Mouse (Mus musculus): ENCODE results near the gene Aldh16a1. TPM values are rescaled to one million over a fixed set of nuclear protein-coding genes. Genes with fewer than 3 reads are reported as not detected.

The Aldh16a1 gene
- polyA plus RNA-seq, 1 experiment from 2014 or later, result 65.3 TPM

GRCm38 (mm10) chr7:45137171-45138006 is 17.0 kb downstream of the Aldh16a1 start:
- Histone ChIP-seq H3K4me1 (peaks cover 24% of the 10 kb centered on the region), H3K4me3 (0 out of 2 replicates have a peak overlapping the region, but pooled peaks have one; percentile 6), H3K36me3 (replicated peaks) (peaks cover 12% of the 10 kb centered on the region), H3K27me3 (replicated peaks; ENCODE audit: low read depth, poor library complexity, severe bottlenecking) (peaks cover 33% of the 10 kb centered on the region), H3K27ac (replicated peaks) (0 out of 2 replicates have a peak overlapping the region, but pooled peaks have one; percentile 14), H3K9me3 (no peaks in the 10 kb centered on the region)
- WGBS, result 84% methylated on average over 12 of the region's 12 CpGs
- no peak for DNase-seq (ENCODE audit: low spot score)

DNA sequence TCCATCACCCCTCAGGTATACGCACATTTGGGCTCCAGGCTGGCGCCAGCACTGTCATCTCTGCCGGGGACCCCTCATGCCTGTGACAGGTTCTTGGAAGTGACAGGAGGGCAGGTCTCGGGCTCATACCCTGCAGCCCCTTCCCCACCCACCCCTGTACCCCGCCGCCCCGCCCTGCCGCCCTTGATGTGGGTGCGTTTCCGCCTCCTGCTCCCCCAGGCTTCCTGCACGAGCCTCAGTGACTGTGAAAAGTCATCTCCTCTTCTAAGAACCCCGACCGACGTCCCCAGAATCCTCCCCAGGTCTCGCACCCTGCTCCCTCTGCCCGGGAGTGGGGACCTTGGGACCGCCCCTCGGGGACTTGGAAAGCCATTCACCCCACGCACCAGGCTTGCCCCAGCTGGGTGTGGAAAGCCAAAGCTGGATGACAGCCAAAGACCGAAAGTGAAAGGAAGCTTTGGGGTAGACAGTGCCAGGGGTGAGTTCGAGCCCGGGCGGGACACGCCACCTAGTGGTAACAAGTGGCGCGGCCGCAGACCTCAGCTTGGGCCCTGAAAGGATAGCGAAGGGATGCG is 18.3 kb downstream of the Aldh16a1 start, which contains the start of the genes Gm45713 and Flt3l:
Gm45713 (minus strand) TSS at position 239 of the 575 bp plus-strand sequence.
Flt3l (minus strand) TSS at position 440 of the 575 bp plus-strand sequence.
- H3K4me3 ChIP-seq, result peak within 1 kb of the TSS; percentile 63
- peaks cover 37% of the 10 kb centered on the region for H3K27me3 ChIP-seq (replicated peaks; ENCODE audit: low read depth, poor library complexity, severe bottlenecking)
- H3K9me3 ChIP-seq, result no peaks in the 10 kb centered on the region
- H3K27ac ChIP-seq (replicated peaks), result peak within 1 kb of the TSS; percentile 63
- peak; percentile 86 for DNase-seq (ENCODE audit: low spot score)
- 5% methylated on average over 29 of the region's 29 CpGs for WGBS
- no peaks in the 10 kb centered on the region; the same call in 1 of the 2 replicates for H3K36me3 ChIP-seq (replicated peaks)
- peaks cover 27% of the 10 kb centered on the region for H3K4me1 ChIP-seq

- peaks cover 27% of the 10 kb centered on the region for H3K4me1 ChIP-seq
- DNase-seq (ENCODE audit: low spot score), result no peak
- H3K27me3 ChIP-seq (replicated peaks; ENCODE audit: low read depth, poor library complexity, severe bottlenecking), result peaks cover 37% of the 10 kb centered on the region
- H3K36me3 ChIP-seq (replicated peaks), result no peaks in the 10 kb centered on the region; the same call in 1 of the 2 replicates
- H3K9me3 ChIP-seq, result no peaks in the 10 kb centered on the region
- peak overlapping the region; percentile 63 for H3K4me3 ChIP-seq
- 78% methylated on average over 3 of the region's 3 CpGs for WGBS
- 0 out of 2 replicates have a peak overlapping the region, but pooled peaks have one; percentile 63 for H3K27ac ChIP-seq (replicated peaks)
These were observed 19.0 kb downstream of the Aldh16a1 start for GRCm38 (mm10) chr7:45135370-45135769.

- Histone ChIP-seq H3K4me1 (peaks cover 31% of the 10 kb centered on the region), H3K27me3 (replicated peaks; ENCODE audit: low read depth, poor library complexity, severe bottlenecking) (peaks cover 37% of the 10 kb centered on the region), H3K27ac (replicated peaks) (no peak overlapping the region), H3K9me3 (no peaks in the 10 kb centered on the region), H3K36me3 (replicated peaks) (no peaks in the 10 kb centered on the region), H3K4me3 (peak overlapping the region; percentile 63; the same call in 1 of the 2 replicates)
- DNase-seq (ENCODE audit: low spot score), result peak; percentile 48
- WGBS, result 5% methylated on average over 12 of the region's 12 CpGs
These were observed 19.8 kb downstream of the Aldh16a1 start for GRCm38 (mm10) chr7:45134544-45135026.

- WGBS, result 75% methylated on average over 8 of the region's 8 CpGs
- no peak for DNase-seq (ENCODE audit: low spot score)
- H3K27me3 ChIP-seq (replicated peaks; ENCODE audit: low read depth, poor library complexity, severe bottlenecking), result peaks cover 37% of the 10 kb centered on the region
- peaks cover 35% of the 10 kb centered on the region for H3K4me1 ChIP-seq
- no peaks in the 10 kb centered on the region for H3K9me3 ChIP-seq
- H3K27ac ChIP-seq (replicated peaks), result no peak overlapping the region; the same call in 1 of the 2 replicates
- H3K36me3 ChIP-seq (replicated peaks), result no peaks in the 10 kb centered on the region
- no peak overlapping the region for H3K4me3 ChIP-seq
These were observed 20.8 kb downstream of the Aldh16a1 start for GRCm38 (mm10) chr7:45133446-45134159.

DNA sequence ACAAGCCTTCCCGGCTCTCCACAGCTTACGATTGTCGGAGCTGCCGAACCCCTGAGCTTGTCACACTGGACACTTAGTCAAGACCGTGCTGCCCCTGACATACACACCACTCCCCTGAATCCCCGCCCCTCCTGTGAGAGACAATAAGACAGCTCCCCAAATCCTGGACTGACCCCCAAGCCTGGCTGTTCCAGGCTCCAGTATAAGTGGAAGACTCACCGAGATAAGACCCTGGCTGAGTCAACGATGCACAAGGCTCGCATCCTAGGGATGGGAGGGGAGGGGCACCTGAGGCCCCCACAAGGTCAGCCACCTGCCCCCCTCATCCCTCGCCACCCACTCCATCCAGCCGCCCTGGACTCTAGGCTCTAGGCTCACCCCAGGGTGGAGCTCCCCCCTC is 22.5 kb downstream of the Aldh16a1 start:
- DNase-seq (ENCODE audit: low spot score), result no peak
- Histone ChIP-seq H3K4me3 (peak overlapping the region; percentile 28; the same call in 1 of the 2 replicates), H3K27ac (replicated peaks) (0 out of 2 replicates have a peak overlapping the region, but pooled peaks have one; percentile 37), H3K4me1 (peaks cover 42% of the 10 kb centered on the region), H3K36me3 (replicated peaks) (peaks cover 11% of the 10 kb centered on the region), H3K27me3 (replicated peaks; ENCODE audit: low read depth, poor library complexity, severe bottlenecking) (peaks cover 29% of the 10 kb centered on the region), H3K9me3 (no peaks in the 10 kb centered on the region)
- 82% methylated on average over 11 of the region's 11 CpGs for WGBS

DNA sequence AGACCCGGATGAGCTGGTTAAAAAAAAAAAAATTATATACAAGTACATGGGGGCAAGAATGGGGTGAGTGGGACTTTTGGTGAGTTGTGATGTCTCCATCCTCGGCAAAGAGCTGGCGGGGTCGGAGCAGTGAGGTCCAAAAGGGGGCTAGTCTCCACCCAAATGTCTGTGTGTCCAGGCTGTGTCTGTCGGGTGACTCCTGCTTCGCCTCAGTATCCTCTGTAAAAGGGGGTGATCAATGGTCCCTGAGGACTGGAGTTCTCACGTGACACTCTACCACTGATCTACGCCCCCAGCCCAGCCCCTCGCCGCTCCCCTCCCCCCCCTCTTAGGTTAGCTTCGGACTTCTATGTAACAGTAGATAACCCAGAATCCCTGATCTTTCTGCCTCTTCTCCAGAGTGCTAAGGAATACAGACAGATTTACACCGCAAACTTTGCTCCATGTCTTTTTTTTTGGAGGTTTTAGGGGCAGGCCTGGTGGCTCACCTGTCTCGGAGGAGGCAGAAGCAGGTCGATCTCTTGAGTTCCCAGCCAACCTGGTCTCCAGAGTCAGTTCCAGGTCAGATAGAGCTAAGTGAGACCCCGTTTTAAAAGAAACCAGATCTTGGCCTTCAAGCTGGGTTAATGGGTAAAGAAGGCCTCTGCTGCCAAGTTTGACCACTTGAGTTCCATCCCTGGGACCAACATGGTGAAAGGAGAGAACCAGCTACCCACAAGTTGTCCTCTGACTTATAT is 24.4 kb downstream of the Aldh16a1 start:
- H3K4me3 ChIP-seq, result peak overlapping the region; percentile 88
- peak overlapping the region; percentile 100 for H3K27ac ChIP-seq (replicated peaks)
- peaks cover 53% of the 10 kb centered on the region for H3K4me1 ChIP-seq
- H3K36me3 ChIP-seq (replicated peaks), result peaks cover 30% of the 10 kb centered on the region
- H3K27me3 ChIP-seq (replicated peaks; ENCODE audit: low read depth, poor library complexity, severe bottlenecking), result peaks cover 12% of the 10 kb centered on the region
- peak; percentile 36 for DNase-seq (ENCODE audit: low spot score)
- WGBS, result 56% methylated on average over 15 of the region's 15 CpGs
- H3K9me3 ChIP-seq, result no peaks in the 10 kb centered on the region

DNA sequence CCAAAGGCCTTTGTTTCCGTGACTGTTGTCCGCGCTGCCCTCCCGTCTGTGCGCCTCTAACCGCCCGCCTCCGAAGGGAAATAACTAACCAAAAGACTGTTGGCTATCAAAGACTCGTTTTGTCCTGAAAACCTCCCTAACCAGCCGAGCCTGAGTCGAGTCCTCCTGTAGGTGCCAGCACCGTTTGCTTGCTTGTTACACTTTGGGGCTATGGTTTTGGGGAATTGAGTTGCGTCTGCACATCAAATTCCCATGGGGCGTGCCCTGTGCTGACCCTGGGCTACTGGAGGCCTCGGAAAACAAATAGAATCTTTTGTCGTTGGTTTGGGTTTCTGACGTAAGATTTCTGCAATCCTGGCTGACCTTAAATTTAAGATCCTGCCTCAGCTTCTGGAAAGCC is 25.1 kb downstream of the Aldh16a1 start:
- H3K4me1 ChIP-seq, result peaks cover 53% of the 10 kb centered on the region
- H3K27ac ChIP-seq (replicated peaks), result peak overlapping the region; percentile 100

DNA sequence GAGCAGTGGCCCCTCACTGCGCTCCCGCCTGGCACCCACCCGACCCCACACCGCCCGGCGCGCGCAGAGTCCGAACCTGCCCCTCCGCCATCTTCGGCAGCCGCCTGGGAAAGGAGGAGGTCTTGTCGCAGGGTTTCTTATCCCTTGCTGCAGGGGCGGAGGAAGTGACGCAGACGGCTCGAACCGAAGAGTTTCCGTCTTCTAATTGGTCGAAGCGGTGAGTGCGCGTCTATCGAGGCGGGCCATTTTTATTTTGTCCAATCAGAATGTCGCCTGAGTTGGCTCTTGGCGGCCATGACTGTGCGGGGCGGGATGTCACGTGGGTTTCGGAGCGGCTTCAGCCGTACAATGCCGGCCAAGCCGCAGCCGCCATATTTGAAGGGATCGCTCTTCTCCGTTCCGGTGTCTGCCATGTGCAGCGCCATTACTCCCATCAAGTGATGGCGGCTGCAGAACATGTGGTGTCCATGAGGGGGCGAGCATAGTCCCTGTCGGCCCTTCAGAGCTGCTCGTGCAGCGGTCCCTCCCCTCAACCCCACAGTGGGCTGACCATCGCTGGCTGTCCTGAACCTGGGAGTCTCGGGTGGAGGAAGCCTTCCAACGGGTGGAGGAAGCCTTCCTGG is 25.6 kb downstream of the Aldh16a1 start, which contains the start of gene Rpl13a:
Rpl13a (minus strand) TSS at position 138 of the 623 bp plus-strand sequence.
- Histone ChIP-seq H3K4me1 (peaks cover 48% of the 10 kb centered on the region), H3K27me3 (replicated peaks; ENCODE audit: low read depth, poor library complexity, severe bottlenecking) (0 out of 2 replicates have a peak, but pooled peaks cover 4% of the 10 kb centered on the region), H3K9me3 (no peaks in the 10 kb centered on the region), H3K4me3 (peak within 1 kb of the TSS; percentile 88), H3K27ac (replicated peaks) (peak within 1 kb of the TSS; percentile 100), H3K36me3 (replicated peaks) (peaks cover 31% of the 10 kb centered on the region)
- under 1% methylated on average over 48 of the region's 48 CpGs for WGBS
- DNase-seq (ENCODE audit: low spot score), result peak; percentile 98

More for the DNA sequence above, 25.1 kb downstream of the Aldh16a1 start:
- DNase-seq (ENCODE audit: low spot score), result peak; percentile 80
- Histone ChIP-seq H3K4me3 (peak overlapping the region; percentile 88), H3K9me3 (no peaks in the 10 kb centered on the region), H3K27me3 (replicated peaks; ENCODE audit: low read depth, poor library complexity, severe bottlenecking) (peaks cover 5% of the 10 kb centered on the region; the same call in 1 of the 2 replicates), H3K36me3 (replicated peaks) (peaks cover 31% of the 10 kb centered on the region)
- WGBS, result under 1% methylated on average over 17 of the region's 17 CpGs

DNA sequence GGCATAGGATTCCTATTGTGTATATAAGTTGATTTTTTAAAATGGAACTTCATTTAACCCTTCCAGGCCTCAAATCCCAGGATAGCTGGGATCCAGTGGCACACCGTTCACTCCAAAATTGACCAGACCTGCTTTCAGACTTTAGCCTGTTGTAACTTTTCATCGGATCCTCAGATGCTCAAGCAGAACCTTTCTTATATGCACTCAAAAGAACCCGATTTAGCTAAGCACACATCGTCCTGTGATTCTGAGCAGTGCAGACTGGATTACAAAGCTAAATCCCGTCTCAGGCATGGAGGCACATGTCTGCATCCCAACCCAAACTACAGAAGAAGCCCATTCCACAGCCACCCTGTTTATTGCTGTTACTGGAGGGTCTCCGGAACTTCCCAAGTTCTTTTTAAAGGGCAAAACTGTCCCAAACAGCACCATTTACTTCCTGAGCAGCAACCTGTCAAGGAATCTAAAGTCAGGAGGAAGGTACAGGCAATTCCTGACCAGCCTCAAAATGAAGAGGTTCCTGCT is 26.6 kb downstream of the Aldh16a1 start:
- Histone ChIP-seq H3K4me1 (peaks cover 52% of the 10 kb centered on the region), H3K9me3 (no peaks in the 10 kb centered on the region), H3K27ac (replicated peaks) (peak overlapping the region; percentile 100), H3K4me3 (peak overlapping the region; percentile 88), H3K27me3 (replicated peaks; ENCODE audit: low read depth, poor library complexity, severe bottlenecking) (0 out of 2 replicates have a peak, but pooled peaks cover 4% of the 10 kb centered on the region), H3K36me3 (replicated peaks) (peaks cover 40% of the 10 kb centered on the region)
- peak; percentile 30 for DNase-seq (ENCODE audit: low spot score)
- 2% methylated on average over 6 of the region's 6 CpGs for WGBS
